Mouse (Mus musculus) gastrocnemius, postnatal 25 days (tissue): ENCODE measurements around the gene Inhba. TPM values are rescaled to one million over a fixed set of nuclear protein-coding genes. Genes with fewer than 3 reads are reported as not detected.

Experiments
- DNase-seq: peaks from one replicate; pipeline ENCODE4 v3.0.0; 2022
- long read RNA-seq, 2 experiments: library from polyadenylated mRNA; stranded (forward); transcript quantifications; one replicate each; pipeline ENCODE4 v2.0.0; 2021
- total RNA-seq, 2 experiments: library from RNA; stranded (reverse); gene quantifications; 1 replicate in 1 of 2; 2 replicates in 1 of 2; pipeline ENCODE4 v1.2.3; 2021

Gene Inhba
- total RNA-seq = 1 to 10 TPM; 1.5 to 1.8 TPM
- long read RNA-seq, experiment 1 = 0 reads
- long read RNA-seq, experiment 2 = 0 reads

GRCm38 (mm10) chr13:16011372-16012242 is at the start of gene Inhba:
Gene Inhba, plus strand, starts transcription at chr13:16011851.
- peak; percentile 10 for DNase-seq

GRCm38 (mm10) chr13:15976584-15976983 is 35.1 kb upstream of the Inhba start:
- DNase-seq = no peak

GRCm38 (mm10) chr13:15979551-15979950 is 32.1 kb upstream of the Inhba start:
- no peak for DNase-seq

GRCm38 (mm10) chr13:15982041-15982440 is 29.6 kb upstream of the Inhba start:
- DNase-seq = no peak

GRCm38 (mm10) chr13:15985761-15986160 is 25.9 kb upstream of the Inhba start:
- no peak for DNase-seq

GRCm38 (mm10) chr13:15986172-15986571 is 25.5 kb upstream of the Inhba start:
- no peak for DNase-seq

GRCm38 (mm10) chr13:15995314-15995713 is 16.3 kb upstream of the Inhba start:
- DNase-seq = no peak

GRCm38 (mm10) chr13:16005517-16005916 is 6.1 kb upstream of the Inhba start:
- DNase-seq = no peak

GRCm38 (mm10) chr13:16007748-16008147 is 3.9 kb upstream of the Inhba start:
- DNase-seq = no peak

- no peak for DNase-seq
Measured at GRCm38 (mm10) chr13:16008348-16008747, 3.3 kb upstream of the Inhba start.

- no peak for DNase-seq
Measured at GRCm38 (mm10) chr13:16009766-16010465, 1.7 kb upstream of the Inhba start.

GRCm38 (mm10) chr13:16010586-16010985 is 1.1 kb upstream of the Inhba start:
- DNase-seq = no peak

GRCm38 (mm10) chr13:16012243-16012887 is 714 bp downstream of the Inhba start:
- DNase-seq = peak; percentile 53

- DNase-seq = no peak
Measured at GRCm38 (mm10) chr13:16014166-16014565, 2.5 kb downstream of the Inhba start.

GRCm38 (mm10) chr13:16016506-16016905 is 4.9 kb downstream of the Inhba start:
- no peak for DNase-seq

GRCm38 (mm10) chr13:16017338-16017737 is 5.7 kb downstream of the Inhba start:
- DNase-seq = no peak

GRCm38 (mm10) chr13:16017777-16018176 is 6.1 kb downstream of the Inhba start:
- no peak for DNase-seq

GRCm38 (mm10) chr13:16018807-16019510 is 7.3 kb downstream of the Inhba start:
- DNase-seq = no peak

GRCm38 (mm10) chr13:16020659-16021058 is 9.0 kb downstream of the Inhba start:
- no peak for DNase-seq

- DNase-seq = no peak
Measured at GRCm38 (mm10) chr13:16021181-16021580, 9.5 kb downstream of the Inhba start.

GRCm38 (mm10) chr13:16021849-16022248 is 10.2 kb downstream of the Inhba start:
- no peak for DNase-seq

GRCm38 (mm10) chr13:16022536-16022935 is 10.9 kb downstream of the Inhba start:
- no peak for DNase-seq
